Mouse (Mus musculus): ENCODE results near the gene Rps27l. TPM values are rescaled to one million over a fixed set of nuclear protein-coding genes. Genes with fewer than 3 reads are reported as not detected.
"Not testable (repeated sequence)": the region's sequence is repeated elsewhere in the genome, so short reads cannot be mapped to it uniquely, and the experiment has no call there.

Rps27l gene
- polyA plus RNA-seq, 1 experiment from 2014 or later = 708 TPM

- H3K36me3 ChIP-seq (ENCODE audit: control insufficient read depth, insufficient read depth, low read length) = no peaks in the 10 kb centered on the region
- ATAC-seq (ENCODE audit: insufficient number of reproducible peaks, insufficient read depth, low FRiP score, low read depth) = no peak
- WGBS = 70% methylated on average over 7 of the region's 7 CpGs
- no peaks in the 10 kb centered on the region for H3K27me3 ChIP-seq (ENCODE audit: control insufficient read depth, insufficient read depth, low read length)
- no peak overlapping the region for H3K4me3 ChIP-seq (ENCODE audit: low read depth, low read length)
- peaks cover 23% of the 10 kb centered on the region for H3K4me1 ChIP-seq (ENCODE audit: control insufficient read depth, insufficient read depth, low read length)
- no peak overlapping the region for H3K27ac ChIP-seq (ENCODE audit: low read length)
- no peak overlapping the region for H3K4me2 ChIP-seq (replicated peaks; ENCODE audit: low read depth, low read length)
- H3K9ac ChIP-seq (replicated peaks; ENCODE audit: low read depth, low read length) = no peak overlapping the region
- H3K9me3 ChIP-seq (ENCODE audit: control insufficient read depth, low read depth, low read length) = no peaks in the 10 kb centered on the region
These were observed 36.0 kb upstream of the Rps27l start for GRCm38 (mm10) chr9:66909922-66910321.

- Histone ChIP-seq H3K36me3 (ENCODE audit: control insufficient read depth, insufficient read depth, low read length) (no peaks in the 10 kb centered on the region), H3K4me1 (ENCODE audit: control insufficient read depth, insufficient read depth, low read length) (peaks cover 26% of the 10 kb centered on the region), H3K9me3 (ENCODE audit: control insufficient read depth, low read depth, low read length) (no peaks in the 10 kb centered on the region), H3K4me3 (ENCODE audit: low read depth, low read length) (no peak overlapping the region), H3K4me2 (replicated peaks; ENCODE audit: low read depth, low read length) (no peak overlapping the region), H3K27ac (ENCODE audit: low read length) (no peak overlapping the region), H3K9ac (replicated peaks; ENCODE audit: low read depth, low read length) (no peak overlapping the region), H3K27me3 (ENCODE audit: control insufficient read depth, insufficient read depth, low read length) (no peaks in the 10 kb centered on the region)
- WGBS = 93% methylated on average over 5 of the region's 5 CpGs
- no peak for ATAC-seq (ENCODE audit: insufficient number of reproducible peaks, insufficient read depth, low FRiP score, low read depth)
These were observed 35.2 kb upstream of the Rps27l start for GRCm38 (mm10) chr9:66910677-66911076.

GRCm38 (mm10) chr9:66912304-66912703, 33.6 kb upstream of the Rps27l start:
- ATAC-seq (ENCODE audit: insufficient number of reproducible peaks, insufficient read depth, low FRiP score, low read depth) = no peak
- Histone ChIP-seq H3K4me3 (ENCODE audit: low read depth, low read length) (no peak overlapping the region), H3K27me3 (ENCODE audit: control insufficient read depth, insufficient read depth, low read length) (no peaks in the 10 kb centered on the region), H3K27ac (ENCODE audit: low read length) (no peak overlapping the region), H3K36me3 (ENCODE audit: control insufficient read depth, insufficient read depth, low read length) (no peaks in the 10 kb centered on the region), H3K4me1 (ENCODE audit: control insufficient read depth, insufficient read depth, low read length) (peaks cover 21% of the 10 kb centered on the region), H3K9me3 (ENCODE audit: control insufficient read depth, low read depth, low read length) (no peaks in the 10 kb centered on the region), H3K9ac (replicated peaks; ENCODE audit: low read depth, low read length) (no peak overlapping the region), H3K4me2 (replicated peaks; ENCODE audit: low read depth, low read length) (no peak overlapping the region)

- H3K4me2 ChIP-seq (replicated peaks; ENCODE audit: low read depth, low read length); H3K9ac ChIP-seq (replicated peaks; ENCODE audit: low read depth, low read length); ATAC-seq (ENCODE audit: insufficient number of reproducible peaks, insufficient read depth, low FRiP score, low read depth); H3K4me3 ChIP-seq (ENCODE audit: low read depth, low read length); H3K9me3 ChIP-seq (ENCODE audit: control insufficient read depth, low read depth, low read length); H3K27me3 ChIP-seq (ENCODE audit: control insufficient read depth, insufficient read depth, low read length); H3K36me3 ChIP-seq (ENCODE audit: control insufficient read depth, insufficient read depth, low read length); H3K27ac ChIP-seq (ENCODE audit: low read length): not testable (repeated sequence)
- peaks cover 24% of the 10 kb centered on the region for H3K4me1 ChIP-seq (ENCODE audit: control insufficient read depth, insufficient read depth, low read length)
- 91% methylated on average over 5 of the region's 5 CpGs for WGBS
These were observed 32.5 kb upstream of the Rps27l start for GRCm38 (mm10) chr9:66913254-66913934.

- no peak overlapping the region; the same call in 1 of the 2 replicates for H3K27ac ChIP-seq (ENCODE audit: low read length)
These were observed 31.3 kb upstream of the Rps27l start for GRCm38 (mm10) chr9:66914540-66914939.

GRCm38 (mm10) chr9:66915401-66915800, 30.5 kb upstream of the Rps27l start:
- WGBS = 62% methylated on average over 5 of the region's 5 CpGs
- H3K27ac ChIP-seq (ENCODE audit: low read length) = no peak overlapping the region
- H3K9ac ChIP-seq (replicated peaks; ENCODE audit: low read depth, low read length) = no peak overlapping the region
- H3K4me1 ChIP-seq (ENCODE audit: control insufficient read depth, insufficient read depth, low read length) = peaks cover 20% of the 10 kb centered on the region; the same call in 1 of the 2 replicates
- no peaks in the 10 kb centered on the region for H3K27me3 ChIP-seq (ENCODE audit: control insufficient read depth, insufficient read depth, low read length)
- H3K4me2 ChIP-seq (replicated peaks; ENCODE audit: low read depth, low read length) = no peak overlapping the region
- H3K36me3 ChIP-seq (ENCODE audit: control insufficient read depth, insufficient read depth, low read length) = no peaks in the 10 kb centered on the region
- H3K4me3 ChIP-seq (ENCODE audit: low read depth, low read length) = no peak overlapping the region
- H3K9me3 ChIP-seq (ENCODE audit: control insufficient read depth, low read depth, low read length) = no peaks in the 10 kb centered on the region
- ATAC-seq (ENCODE audit: insufficient number of reproducible peaks, insufficient read depth, low FRiP score, low read depth) = no peak

More at GRCm38 (mm10) chr9:66914540-66914939, 31.3 kb upstream of the Rps27l start:
- Histone ChIP-seq H3K9me3 (ENCODE audit: control insufficient read depth, low read depth, low read length) (no peaks in the 10 kb centered on the region), H3K36me3 (ENCODE audit: control insufficient read depth, insufficient read depth, low read length) (no peaks in the 10 kb centered on the region), H3K9ac (replicated peaks; ENCODE audit: low read depth, low read length) (no peak overlapping the region), H3K4me3 (ENCODE audit: low read depth, low read length) (no peak overlapping the region), H3K27me3 (ENCODE audit: control insufficient read depth, insufficient read depth, low read length) (no peaks in the 10 kb centered on the region), H3K4me2 (replicated peaks; ENCODE audit: low read depth, low read length) (no peak overlapping the region), H3K4me1 (ENCODE audit: control insufficient read depth, insufficient read depth, low read length) (peaks cover 22% of the 10 kb centered on the region)
- no peak for ATAC-seq (ENCODE audit: insufficient number of reproducible peaks, insufficient read depth, low FRiP score, low read depth)
- whole genome bisulfite sequencing = 76% methylated on average over 3 of the region's 3 CpGs

- Histone ChIP-seq H3K4me3 (ENCODE audit: low read depth, low read length) (no peak overlapping the region), H3K27ac (ENCODE audit: low read length) (no peak overlapping the region), H3K4me1 (ENCODE audit: control insufficient read depth, insufficient read depth, low read length) (peaks cover 20% of the 10 kb centered on the region; the same call in 1 of the 2 replicates), H3K27me3 (ENCODE audit: control insufficient read depth, insufficient read depth, low read length) (no peaks in the 10 kb centered on the region), H3K4me2 (replicated peaks; ENCODE audit: low read depth, low read length) (no peak overlapping the region), H3K36me3 (ENCODE audit: control insufficient read depth, insufficient read depth, low read length) (no peaks in the 10 kb centered on the region), H3K9me3 (ENCODE audit: control insufficient read depth, low read depth, low read length) (no peaks in the 10 kb centered on the region), H3K9ac (replicated peaks; ENCODE audit: low read depth, low read length) (no peak overlapping the region)
- no peak for ATAC-seq (ENCODE audit: insufficient number of reproducible peaks, insufficient read depth, low FRiP score, low read depth)
- WGBS = 76% methylated on average over 9 of the region's 9 CpGs
These were observed 29.8 kb upstream of the Rps27l start for GRCm38 (mm10) chr9:66915869-66916785.

- Histone ChIP-seq H3K4me2 (replicated peaks; ENCODE audit: low read depth, low read length) (no peak overlapping the region; the same call in 1 of the 2 replicates), H3K36me3 (ENCODE audit: control insufficient read depth, insufficient read depth, low read length) (no peaks in the 10 kb centered on the region), H3K4me1 (ENCODE audit: control insufficient read depth, insufficient read depth, low read length) (peaks cover 20% of the 10 kb centered on the region; the same call in 1 of the 2 replicates), H3K27ac (ENCODE audit: low read length) (no peak overlapping the region), H3K27me3 (ENCODE audit: control insufficient read depth, insufficient read depth, low read length) (no peaks in the 10 kb centered on the region), H3K4me3 (ENCODE audit: low read depth, low read length) (no peak overlapping the region), H3K9me3 (ENCODE audit: control insufficient read depth, low read depth, low read length) (no peaks in the 10 kb centered on the region), H3K9ac (replicated peaks; ENCODE audit: low read depth, low read length) (no peak overlapping the region)
- 84% methylated on average over 8 of the region's 8 CpGs for WGBS
- ATAC-seq (ENCODE audit: insufficient number of reproducible peaks, insufficient read depth, low FRiP score, low read depth) = no peak
These were observed 28.5 kb upstream of the Rps27l start for GRCm38 (mm10) chr9:66917216-66917891.
